19 mouse cellular contexts compared by ENCODE assay signal in the genomic region with DNA sequence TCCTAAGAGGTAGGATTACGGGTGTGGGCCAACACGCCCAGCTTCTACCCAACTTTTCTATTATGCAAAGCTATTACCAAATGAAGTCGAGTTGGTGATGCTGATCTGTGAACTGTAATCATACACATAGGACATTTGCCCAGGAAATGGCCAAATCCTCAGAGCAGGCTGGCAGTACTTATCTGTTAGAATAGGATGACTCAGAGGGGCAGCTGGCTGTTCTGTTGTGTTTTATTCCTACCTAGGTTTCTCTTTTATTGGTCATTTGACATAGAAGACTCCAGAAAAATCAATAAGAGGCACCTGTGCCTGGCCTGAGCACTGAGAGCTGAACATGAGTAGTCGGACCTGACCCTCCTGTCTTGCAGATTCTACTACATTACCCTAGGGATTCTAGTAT. TPM values are rescaled to one million over a fixed set of nuclear protein-coding genes. Genes with fewer than 3 reads are reported as not detected.
DNase-seq lines count a peak whose midpoint lies in the region; ATAC-seq and TF ChIP-seq lines count a peak whose summit lies in the region.
"Had no signal": no experiment of that assay in that cellular context is flagged by ENCODE, and none has a peak within 500 bp of the region (broad histone marks: within the 10 kb centered on the region; RNA-seq: fewer than 3 reads in every experiment).

No protein-coding gene starts in this region.

- no peak for ATAC-seq in heart, embryonic 12.5 days (ENCODE audit: insufficient number of reproducible peaks, low FRiP score)
- peak; percentile 40 for ATAC-seq in liver, postnatal 0 days
- no peak for ATAC-seq in liver, embryonic 11.5 days (replicated peaks; ENCODE audit: low FRiP score)
- 0 out of 2 replicates have a peak, but pooled peaks have one; percentile 32 for ATAC-seq in intestine, embryonic 15.5 days
- ATAC-seq: CD4-positive, CD25-positive, alpha-beta regulatory T cell, adult 4 months; forebrain, embryonic 15.5 days; inflammation-experienced regulatory T-cells, adult 6 months had no signal

- peaks cover 61% of the 10 kb centered on the region for H3K4me1 ChIP-seq in heart, embryonic 12.5 days (replicated peaks)
- peaks cover 57% of the 10 kb centered on the region for H3K4me1 ChIP-seq in heart, embryonic 10.5 days
- peaks cover 26% of the 10 kb centered on the region for H3K4me1 ChIP-seq in liver, postnatal 0 days (ENCODE audit: insufficient read depth)
- H3K4me1 ChIP-seq in liver, embryonic 11.5 days (replicated peaks; ENCODE audit: control insufficient read depth, insufficient read depth, low read length): peaks cover 21% of the 10 kb centered on the region
- H3K4me1 ChIP-seq in intestine, embryonic 15.5 days (replicated peaks): no peaks in the 10 kb centered on the region
- H3K4me1 ChIP-seq: embryonic facial prominence, embryonic 12.5 days; forebrain, embryonic 15.5 days; hindbrain, embryonic 15.5 days had no signal

- H3K4me3 ChIP-seq in heart, embryonic 12.5 days: no peak overlapping the region
- no peak overlapping the region for H3K4me3 ChIP-seq in heart, embryonic 10.5 days
- H3K4me3 ChIP-seq in liver, postnatal 0 days (ENCODE audit: low read depth, low read length): no peak overlapping the region
- H3K4me3 ChIP-seq in liver, embryonic 11.5 days (ENCODE audit: low read depth, low read length): no peak overlapping the region
- no peak overlapping the region for H3K4me3 ChIP-seq in intestine, embryonic 15.5 days (replicated peaks)
- H3K4me3 ChIP-seq: embryonic facial prominence, embryonic 12.5 days; forebrain, embryonic 15.5 days; hindbrain, embryonic 15.5 days had no signal

- no peak for DNase-seq in heart, embryonic 10.5 days (ENCODE audit: low spot score)
- DNase-seq in liver, postnatal 0 days: no peak
- DNase-seq in liver, embryonic 11.5 days (ENCODE audit: low spot score): no peak
- DNase-seq in yolk sac, embryonic 10.5 days (ENCODE audit: low spot score): no peak
- no peak for DNase-seq in left cerebral cortex, postnatal 36 days (ENCODE audit: low spot score in 2 of 2)
- DNase-seq: adrenal gland, postnatal 14 days; B cell, adult 2 months; cerebellum, postnatal 10 days; gastrocnemius, postnatal 36 days; heart, adult 11 months; heart, postnatal 36 days; kidney, adult 2 months had no signal

- 0 out of 2 replicates have a peak, but pooled peaks have one; percentile 39 for TF ChIP-seq EP300 in liver, postnatal 0 days (IDR thresholded peaks at IDR 0.05; ENCODE audit: low read depth)

- intact Hi-C loops in left cerebral cortex, postnatal 36 days (cut with DNase I): no loop called here

- H3K27ac ChIP-seq in heart, embryonic 12.5 days (ENCODE audit: poor library complexity, severe bottlenecking): 0 out of 2 replicates have a peak overlapping the region, but pooled peaks have one; percentile 68
- H3K27ac ChIP-seq in heart, embryonic 10.5 days: no peak overlapping the region
- H3K27ac ChIP-seq in liver, postnatal 0 days (ENCODE audit: low read depth): peak overlapping the region; percentile 41; the same call in 1 of the 2 replicates
- no peak overlapping the region for H3K27ac ChIP-seq in liver, embryonic 11.5 days (ENCODE audit: low read depth, low read length)
- no peak overlapping the region for H3K27ac ChIP-seq in intestine, embryonic 15.5 days
- H3K27ac ChIP-seq: embryonic facial prominence, embryonic 12.5 days; forebrain, embryonic 15.5 days; hindbrain, embryonic 15.5 days had no signal

- TF ChIP-seq CTCF in liver, postnatal 0 days (IDR thresholded peaks at IDR 0.05; ENCODE audit: low read depth): no peak

- no peak overlapping the region for H3K9ac ChIP-seq in heart, embryonic 12.5 days
- no peak overlapping the region for H3K9ac ChIP-seq in liver, postnatal 0 days (replicated peaks)
- no peak overlapping the region for H3K9ac ChIP-seq in liver, embryonic 11.5 days (ENCODE audit: low read depth, low read length)
- H3K9ac ChIP-seq in intestine, embryonic 15.5 days: no peak overlapping the region
- H3K9ac ChIP-seq: embryonic facial prominence, embryonic 12.5 days; forebrain, embryonic 15.5 days; hindbrain, embryonic 15.5 days had no signal

- H3K27me3 ChIP-seq in heart, embryonic 12.5 days (replicated peaks): no peaks in the 10 kb centered on the region
- no peaks in the 10 kb centered on the region for H3K27me3 ChIP-seq in heart, embryonic 10.5 days (ENCODE audit: insufficient read depth, poor library complexity, severe bottlenecking)
- H3K27me3 ChIP-seq in liver, postnatal 0 days (ENCODE audit: insufficient read depth, low read length): no peaks in the 10 kb centered on the region
- H3K27me3 ChIP-seq in liver, embryonic 11.5 days (replicated peaks; ENCODE audit: control insufficient read depth, insufficient read depth, low read length): no peaks in the 10 kb centered on the region
- no peaks in the 10 kb centered on the region for H3K27me3 ChIP-seq in intestine, embryonic 15.5 days (replicated peaks)
- H3K27me3 ChIP-seq: embryonic facial prominence, embryonic 12.5 days; forebrain, embryonic 15.5 days; hindbrain, embryonic 15.5 days had no signal

- H3K4me2 ChIP-seq in heart, embryonic 12.5 days: no peak overlapping the region
- no peak overlapping the region for H3K4me2 ChIP-seq in liver, postnatal 0 days (ENCODE audit: low read depth, low read length)
- no peak overlapping the region for H3K4me2 ChIP-seq in liver, embryonic 11.5 days
- no peak overlapping the region for H3K4me2 ChIP-seq in intestine, embryonic 15.5 days (replicated peaks)
- H3K4me2 ChIP-seq: embryonic facial prominence, embryonic 12.5 days; forebrain, embryonic 15.5 days; hindbrain, embryonic 15.5 days had no signal

- H3K36me3 ChIP-seq in heart, embryonic 12.5 days: peaks cover 30% of the 10 kb centered on the region
- peaks cover 26% of the 10 kb centered on the region for H3K36me3 ChIP-seq in heart, embryonic 10.5 days
- H3K36me3 ChIP-seq in liver, postnatal 0 days (replicated peaks; ENCODE audit: insufficient read depth, low read length): peaks cover 11% of the 10 kb centered on the region
- H3K36me3 ChIP-seq in liver, embryonic 11.5 days (ENCODE audit: control insufficient read depth, insufficient read depth, low read length): peaks cover 13% of the 10 kb centered on the region; the same call in 1 of the 2 replicates
- H3K36me3 ChIP-seq in intestine, embryonic 15.5 days: peaks cover 12% of the 10 kb centered on the region

- 0 out of 2 replicates have a peak, but pooled peaks cover 5% of the 10 kb centered on the region for H3K9me3 ChIP-seq in heart, embryonic 12.5 days (replicated peaks)
- no peaks in the 10 kb centered on the region for H3K9me3 ChIP-seq in heart, embryonic 10.5 days
- H3K9me3 ChIP-seq in liver, postnatal 0 days (ENCODE audit: low read length): no peaks in the 10 kb centered on the region
- no peaks in the 10 kb centered on the region for H3K9me3 ChIP-seq in liver, embryonic 11.5 days (ENCODE audit: control insufficient read depth, low read length)
- H3K9me3 ChIP-seq in intestine, embryonic 15.5 days: no peaks in the 10 kb centered on the region
- H3K9me3 ChIP-seq: embryonic facial prominence, embryonic 12.5 days; forebrain, embryonic 15.5 days; hindbrain, embryonic 15.5 days had no signal

- WGBS in heart, embryonic 12.5 days: 80% methylated on average over 4 of the region's 4 CpGs
- WGBS in heart, embryonic 10.5 days: 78% methylated on average over 4 of the region's 4 CpGs
- 64% methylated on average over 4 of the region's 4 CpGs for WGBS in liver, postnatal 0 days (ENCODE audit: insufficient replicate concordance)
- 82% methylated on average over 4 of the region's 4 CpGs for WGBS in liver, embryonic 11.5 days
- 75% methylated on average over 4 of the region's 4 CpGs for WGBS in intestine, embryonic 15.5 days

RNA-seq across cellular contexts. Expression of gene Crebrf, which starts 12.8 kb away (rescaled TPM):
- polyA plus RNA-seq in heart, embryonic 12.5 days (2016; fragmentation: Nextera tagmentation; extraction: Ambion mirVana): 5.4 and 7.0 TPM in 2 replicates
- 2.7 and 4.5 TPM in 2 replicates for polyA plus RNA-seq in heart, embryonic 10.5 days (2016; fragmentation: Nextera tagmentation; extraction: Ambion mirVana)
- polyA plus RNA-seq in liver, postnatal 0 days (2015; fragmentation: Nextera tagmentation; extraction: Ambion mirVana): 5.8 and 7.5 TPM in 2 replicates
- 1.8 and 2.4 TPM in 2 replicates for polyA plus RNA-seq in liver, embryonic 11.5 days (2014; fragmentation: Nextera tagmentation; extraction: Ambion mirVana)
- 8.3 and 8.8 TPM in 2 replicates for polyA plus RNA-seq in intestine, embryonic 15.5 days (2015; fragmentation: Nextera tagmentation; extraction: Ambion mirVana)
- 100 to 1,000 TPM; 117 to 118 TPM for total RNA-seq in left cerebral cortex, postnatal 36 days (2021)

RNA-seq across cellular contexts. Expression of gene Atp6v0e, which starts 39.6 kb away (rescaled TPM):
- 176 and 193 TPM in 2 replicates for polyA plus RNA-seq in heart, embryonic 12.5 days (2016; fragmentation: Nextera tagmentation; extraction: Ambion mirVana)
- 189 and 213 TPM in 2 replicates for polyA plus RNA-seq in heart, embryonic 10.5 days (2016; fragmentation: Nextera tagmentation; extraction: Ambion mirVana)
- 122 and 126 TPM in 2 replicates for polyA plus RNA-seq in liver, postnatal 0 days (2015; fragmentation: Nextera tagmentation; extraction: Ambion mirVana)
- polyA plus RNA-seq in liver, embryonic 11.5 days (2014; fragmentation: Nextera tagmentation; extraction: Ambion mirVana): 244 and 245 TPM in 2 replicates
- 259 and 286 TPM in 2 replicates for polyA plus RNA-seq in intestine, embryonic 15.5 days (2015; fragmentation: Nextera tagmentation; extraction: Ambion mirVana)
- 10 to 100 TPM; 41.3 to 44.1 TPM for total RNA-seq in left cerebral cortex, postnatal 36 days (2021)

Comparison
In these comparisons a context has a peak if more than half of its experiments do, and no peak if none do; other contexts are left out.
1. ATAC-seq: peak in liver, postnatal 0 days (single experiment) and intestine, embryonic 15.5 days (single experiment); none in heart, embryonic 12.5 days (single experiment) and liver, embryonic 11.5 days (single experiment).
2. H3K27ac ChIP-seq: peak in heart, embryonic 12.5 days (single experiment) and liver, postnatal 0 days (single experiment); none in heart, embryonic 10.5 days (single experiment), liver, embryonic 11.5 days (single experiment) and intestine, embryonic 15.5 days (single experiment).